Mouse (Mus musculus): Measurements from ENCODE around the gene Chrna1.

- TF ChIP-seq POLR2AphosphoS5 (IDR thresholded peaks at IDR 0.05; ENCODE audit: insufficient replicate concordance, low read depth, low read length) (no peak), CTCF (IDR thresholded peaks at IDR 0.05; ENCODE audit: low read depth, low read length) (no peak)
Observed at GRCm38 (mm10) chr2:73538590-73538989, 41.5 kb downstream of the Chrna1 start.
